Mouse (Mus musculus) B cell, adult (primary cell): ENCODE results near the gene Vmn2r44. TPM values are rescaled to one million over a fixed set of nuclear protein-coding genes. Genes with fewer than 3 reads are reported as not detected.

ENCODE experiments used
- total RNA-seq: library from RNA; stranded (reverse); gene quantifications from 4 replicates; pipeline ENCODE4 v1.2.4, GENCODE M21; 2023; ENCODE audit not compliant: inconsistent age

Gene Vmn2r44
- not detected in 4 replicates for total RNA-seq

DNA sequence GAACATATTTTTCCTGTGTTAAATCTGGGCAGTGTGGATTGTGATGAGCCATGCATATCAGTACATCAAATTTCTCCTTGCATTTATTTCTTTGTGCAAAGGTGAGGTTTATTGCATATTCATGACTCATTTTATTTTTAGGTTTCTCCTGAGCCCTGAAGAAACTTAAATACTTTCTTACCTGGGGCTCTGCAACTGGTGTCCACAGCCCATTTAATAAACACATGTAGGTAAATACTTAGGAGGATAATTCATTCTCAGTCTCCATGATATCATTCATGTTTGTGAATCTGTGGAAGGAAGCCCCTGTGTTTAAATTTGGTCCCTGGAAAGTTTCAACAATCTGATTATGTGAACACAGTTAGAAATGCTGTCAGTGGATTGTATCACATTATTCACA lies at the start of gene Vmn2r44:
Gene Vmn2r44 (minus strand): TSS at position 101 of the 400 bp plus-strand sequence.

Other genes with a start within 250 kb of the Vmn2r44 start
- not detected in 4 replicates for gene Vmn2r41, start 221.7 kb downstream of the Vmn2r44 start, total RNA-seq
- not detected in 4 replicates for gene Vmn2r42, start 183.0 kb downstream of the Vmn2r44 start, total RNA-seq
- gene Vmn2r43, start 122.7 kb downstream of the Vmn2r44 start, total RNA-seq = not detected in 4 replicates
- not detected in 4 replicates for gene Vmn2r45, start 105.7 kb upstream of the Vmn2r44 start, total RNA-seq